Mouse (Mus musculus) liver, embryonic 11.5 days (tissue): ENCODE measurements at regions not wholly inside any gene's neighbourhood (a gene's known extent, or its start where the extent isn't known, plus 50 kb on each side); places are given as distances from the start of the nearest gene placed in this dataset.

Experiments
- ATAC-seq: fragments of 200-750 bp; cut with Nextera tagmentation; replicated peaks from 2 replicates; pipeline ENCODE4 v1.8.0; 2017; ENCODE audit warnings: moderate number of reproducible peaks, mild to moderate bottlenecking, moderate TSS enrichment, moderate library complexity; ENCODE audit not compliant: low FRiP score
- DNase-seq: peaks from one replicate; pipeline ENCODE4 v3.0.0-alpha.2; 2017; ENCODE audit warnings: low spot score
- H3K27ac ChIP-seq: fragments of 300-500 bp; sonication (generic); 2 replicates; pipeline ENCODE4 v1.5.1; 2014; ENCODE audit warnings: mild to moderate bottlenecking, low read depth, low read length, control low read depth
- H3K27me3 ChIP-seq: fragments of 300-500 bp; sonication (generic); replicated peaks from 2 replicates; pipeline ENCODE4 v1.6.1; 2014; ENCODE audit warnings: low read length, mixed read lengths; ENCODE audit not compliant: control insufficient read depth, insufficient read depth
- H3K36me3 ChIP-seq: fragments of 300-500 bp; sonication (generic); 2 replicates; pipeline ENCODE4 v1.6.1; 2014; ENCODE audit warnings: mild to moderate bottlenecking, low read length, moderate library complexity, mixed read lengths; ENCODE audit not compliant: control insufficient read depth, insufficient read depth
- H3K4me1 ChIP-seq: fragments of 300-500 bp; sonication (generic); replicated peaks from 2 replicates; pipeline ENCODE4 v1.6.1; 2014; ENCODE audit warnings: low read length, mixed read lengths; ENCODE audit not compliant: control insufficient read depth, insufficient read depth
- H3K4me2 ChIP-seq: fragments of 300-500 bp; sonication (generic); 2 replicates; pipeline ENCODE4 v1.6.1; 2014; ENCODE audit warnings: mild to moderate bottlenecking, control low read depth, moderate library complexity
- H3K4me3 ChIP-seq: fragments of 300-500 bp; sonication (generic); 2 replicates; pipeline ENCODE4 v1.5.1; 2014; ENCODE audit warnings: low read depth, low read length, control low read depth
- H3K9ac ChIP-seq: fragments of 300-500 bp; sonication (generic); 2 replicates; pipeline ENCODE4 v1.6.1; 2014; ENCODE audit warnings: low read depth, low read length, control low read depth
- H3K9me3 ChIP-seq: fragments of 300-500 bp; sonication (generic); 2 replicates; pipeline ENCODE4 v1.6.1; 2016; ENCODE audit warnings: low read length, inconsistent platforms, mixed read lengths; ENCODE audit not compliant: control insufficient read depth
- WGBS: fragments of 180-500 bp; shearing (Covaris S2); extraction: QIAGEN DNeasy Blood & Tissue Kit; methylation state at CpG from one replicate; pipeline ENCODE4 v1.1.7; 2014; 5-methylcytosine and 5-hydroxymethylcytosine counted together

GRCm38 (mm10) chr3:148228002-148228707 lies 762.2 kb downstream of the Adgrl2 start:
- H3K4me3 ChIP-seq, result no peak overlapping the region
- no peak overlapping the region for H3K4me2 ChIP-seq
- no peaks in the 10 kb centered on the region for H3K27me3 ChIP-seq
- H3K27ac ChIP-seq, result no peak overlapping the region
- H3K9ac ChIP-seq, result no peak overlapping the region
- no peaks in the 10 kb centered on the region for H3K36me3 ChIP-seq
- H3K9me3 ChIP-seq, result no peaks in the 10 kb centered on the region
- no peaks in the 10 kb centered on the region for H3K4me1 ChIP-seq
- DNase-seq, result no peak
- whole genome bisulfite sequencing, result 57% methylated on average over 9 of the region's 9 CpGs
- ATAC-seq, result no peak

- WGBS, result 66% methylated on average over 5 of the region's 5 CpGs
- H3K27ac ChIP-seq, result no peak overlapping the region
- ATAC-seq (no peak), DNase-seq (no peak)
- no peak overlapping the region for H3K4me3 ChIP-seq
- no peak overlapping the region for H3K9ac ChIP-seq
- no peak overlapping the region for H3K4me2 ChIP-seq
- no peaks in the 10 kb centered on the region for H3K4me1 ChIP-seq
- H3K9me3 ChIP-seq, result no peaks in the 10 kb centered on the region
- H3K36me3 ChIP-seq, result no peaks in the 10 kb centered on the region
- no peaks in the 10 kb centered on the region for H3K27me3 ChIP-seq
These were observed 769.5 kb downstream of the Adgrl2 start for GRCm38 (mm10) chr3:148220826-148221225.

GRCm38 (mm10) chr3:148220024-148220590 lies 770.2 kb downstream of the Adgrl2 start:
- H3K4me1 ChIP-seq, result no peaks in the 10 kb centered on the region
- H3K9ac ChIP-seq, result no peak overlapping the region

GRCm38 (mm10) chr3:148202148-148202547 lies 788.2 kb downstream of the Adgrl2 start:
- Histone ChIP-seq H3K27me3 (no peaks in the 10 kb centered on the region), H3K4me1 (no peaks in the 10 kb centered on the region), H3K4me3 (no peak overlapping the region), H3K4me2 (no peak overlapping the region), H3K36me3 (no peaks in the 10 kb centered on the region), H3K9ac (no peak overlapping the region), H3K9me3 (no peaks in the 10 kb centered on the region), H3K27ac (no peak overlapping the region)
- WGBS, result 78% methylated on average over 3 of the region's 3 CpGs
- DNase-seq (no peak), ATAC-seq (no peak)

More at GRCm38 (mm10) chr3:148220024-148220590, 770.2 kb downstream of the Adgrl2 start:
- Histone ChIP-seq H3K4me2 (no peak overlapping the region), H3K4me3 (no peak overlapping the region), H3K9me3 (no peaks in the 10 kb centered on the region), H3K36me3 (no peaks in the 10 kb centered on the region), H3K27ac (no peak overlapping the region), H3K27me3 (no peaks in the 10 kb centered on the region)
- ATAC-seq (no peak), DNase-seq (no peak)
- 77% methylated on average over 10 of the region's 10 CpGs for WGBS

GRCm38 (mm10) chr3:148186704-148187103 lies 803.7 kb downstream of the Adgrl2 start:
- WGBS, result 51% methylated on average over 2 of the region's 2 CpGs
- ATAC-seq, result no peak
- H3K4me1 ChIP-seq, result no peaks in the 10 kb centered on the region
- H3K27ac ChIP-seq, result no peak overlapping the region
- H3K9ac ChIP-seq, result no peak overlapping the region
- DNase-seq, result no peak
- no peaks in the 10 kb centered on the region for H3K36me3 ChIP-seq
- H3K4me2 ChIP-seq, result no peak overlapping the region
- no peak overlapping the region for H3K4me3 ChIP-seq
- no peaks in the 10 kb centered on the region for H3K9me3 ChIP-seq
- no peaks in the 10 kb centered on the region for H3K27me3 ChIP-seq

GRCm38 (mm10) chr3:148167556-148167955 lies 822.8 kb downstream of the Adgrl2 start:
- DNase-seq (no peak), ATAC-seq (no peak)
- Histone ChIP-seq H3K4me3 (no peak overlapping the region), H3K9me3 (no peaks in the 10 kb centered on the region), H3K27me3 (no peaks in the 10 kb centered on the region), H3K9ac (no peak overlapping the region), H3K4me2 (no peak overlapping the region), H3K36me3 (no peaks in the 10 kb centered on the region), H3K4me1 (no peaks in the 10 kb centered on the region), H3K27ac (no peak overlapping the region)
- 68% methylated on average over 1 of the region's 1 CpGs for WGBS

GRCm38 (mm10) chr3:148159059-148159458 lies 831.3 kb downstream of the Adgrl2 start:
- Histone ChIP-seq H3K27me3 (no peaks in the 10 kb centered on the region), H3K4me1 (no peaks in the 10 kb centered on the region), H3K36me3 (no peaks in the 10 kb centered on the region), H3K4me3 (no peak overlapping the region), H3K4me2 (no peak overlapping the region), H3K27ac (no peak overlapping the region), H3K9me3 (no peaks in the 10 kb centered on the region), H3K9ac (no peak overlapping the region)
- 70% methylated on average over 3 of the region's 3 CpGs for WGBS
- no peak for ATAC-seq
- no peak for DNase-seq

- H3K9me3 ChIP-seq, result no peaks in the 10 kb centered on the region
- H3K27ac ChIP-seq, result no peak overlapping the region
- no peaks in the 10 kb centered on the region for H3K27me3 ChIP-seq
- H3K9ac ChIP-seq, result no peak overlapping the region
- no peak overlapping the region for H3K4me2 ChIP-seq
- DNase-seq (no peak), ATAC-seq (no peak)
- no peaks in the 10 kb centered on the region for H3K36me3 ChIP-seq
- H3K4me1 ChIP-seq, result no peaks in the 10 kb centered on the region
- no peak overlapping the region for H3K4me3 ChIP-seq
- 78% methylated on average over 2 of the region's 2 CpGs for WGBS
These were observed 831.8 kb downstream of the Adgrl2 start for GRCm38 (mm10) chr3:148158533-148158932.

- DNase-seq, result no peak
- 65% methylated on average over 2 of the region's 2 CpGs for WGBS
- Histone ChIP-seq H3K4me1 (no peaks in the 10 kb centered on the region), H3K27ac (no peak overlapping the region), H3K4me2 (no peak overlapping the region), H3K4me3 (no peak overlapping the region), H3K36me3 (no peaks in the 10 kb centered on the region), H3K27me3 (no peaks in the 10 kb centered on the region), H3K9ac (no peak overlapping the region), H3K9me3 (no peaks in the 10 kb centered on the region)
- no peak for ATAC-seq
These were observed 846.6 kb downstream of the Adgrl2 start for GRCm38 (mm10) chr3:148143776-148144175.
